In genomic region chr5:136888539-136889355, GRCm38 (mm10) we compare ENCODE assay signal across 10 mouse cellular contexts. TPM values are rescaled to one million over a fixed set of nuclear protein-coding genes. Genes with fewer than 3 reads are reported as not detected.
A peak's percentile ranks its signal among the peaks of the same experiment; 100 is the strongest.
DNase-seq lines count a peak whose midpoint lies in the region; ATAC-seq and TF ChIP-seq lines count a peak whose summit lies in the region.
"Had no signal": no experiment of that assay in that cellular context is flagged by ENCODE, and none has a peak within 500 bp of the region (broad histone marks: within the 10 kb centered on the region; RNA-seq: fewer than 3 reads in every experiment).

No protein-coding gene starts in this region.

- H3K9ac ChIP-seq in hindbrain, embryonic 16.5 days (ENCODE audit: low read depth, low read length) = no peak overlapping the region
- H3K9ac ChIP-seq in ES-E14 (ENCODE audit: insufficient read depth, low read depth, low read length, poor library complexity, severe bottlenecking) = no peak overlapping the region

- peaks cover 13% of the 10 kb centered on the region for H3K27me3 ChIP-seq in hindbrain, embryonic 10.5 days (ENCODE audit: insufficient read depth, poor library complexity, severe bottlenecking)
- no peaks in the 10 kb centered on the region; the same call in 1 of the 2 replicates for H3K27me3 ChIP-seq in hindbrain, embryonic 16.5 days (replicated peaks; ENCODE audit: control insufficient read depth, insufficient read depth, low read length)

- H3K9me3 ChIP-seq in hindbrain, embryonic 10.5 days = no peaks in the 10 kb centered on the region
- no peaks in the 10 kb centered on the region for H3K9me3 ChIP-seq in hindbrain, embryonic 16.5 days (ENCODE audit: control insufficient read depth, low read length)
- H3K9me3 ChIP-seq in ES-E14 (ENCODE audit: control insufficient read depth, insufficient read depth, low read depth, low read length) = no peaks in the 10 kb centered on the region

- H3K4me2 ChIP-seq in hindbrain, embryonic 16.5 days (ENCODE audit: low read length) = no peak overlapping the region

- no peaks in the 10 kb centered on the region for H3K36me3 ChIP-seq in hindbrain, embryonic 10.5 days
- H3K36me3 ChIP-seq in hindbrain, embryonic 16.5 days (ENCODE audit: control insufficient read depth, insufficient read depth, low read length) = no peaks in the 10 kb centered on the region
- H3K36me3 ChIP-seq in ES-E14 (ENCODE audit: control insufficient read depth, insufficient read depth, low read length, poor library complexity, severe bottlenecking) = no peaks in the 10 kb centered on the region

- 61% methylated on average over 19 of the region's 19 CpGs for WGBS in hindbrain, embryonic 10.5 days
- WGBS in hindbrain, embryonic 16.5 days = 71% methylated on average over 19 of the region's 19 CpGs

- no peak for ATAC-seq in hindbrain, embryonic 16.5 days

- in situ Hi-C loops in ES-E14 (cut with MboI; ENCODE audit: low sequenced_read_pairs in 2 of 2, unreplicated experiment in 2 of 2) = loop anchor here (10.0 to 25.0 kb wide), 2 partner anchors 94 to 101 kb away; no protein-coding TSS in a partner anchor

- peak overlapping the region; percentile 40; the same call in 1 of the 2 replicates for H3K27ac ChIP-seq in hindbrain, embryonic 10.5 days
- H3K27ac ChIP-seq in hindbrain, embryonic 16.5 days (ENCODE audit: low read depth, low read length) = no peak overlapping the region
- no peak overlapping the region for H3K27ac ChIP-seq in ES-E14 (ENCODE audit: insufficient read depth, low read depth, low read length, poor library complexity, severe bottlenecking)

- DNase-seq in hindbrain, embryonic 10.5 days (ENCODE audit: low spot score) = peak; percentile 35
- DNase-seq in ES-E14 (ENCODE audit: low read depth, low spot score) = no peak
- peak; percentile 19 for DNase-seq in heart, adult 8-10 months (ENCODE audit: low spot score)
- peak; percentile 39 for DNase-seq in kidney, postnatal 14 days
- DNase-seq in spleen, postnatal 4 days (ENCODE audit: low spot score in 2 of 2) = no peak
- DNase-seq in left cerebral cortex, adult 8-10 months (ENCODE audit: low spot score in 2 of 2) = no peak
- DNase-seq in layer of hippocampus, adult 8-10 months (ENCODE audit: low spot score in 2 of 2) = no peak
- DNase-seq: B cell, adult 2 months; lung, postnatal 36 days had no signal

- H3K4me1 ChIP-seq in hindbrain, embryonic 10.5 days (replicated peaks) = peaks cover 23% of the 10 kb centered on the region
- no peaks in the 10 kb centered on the region; the same call in 1 of the 2 replicates for H3K4me1 ChIP-seq in hindbrain, embryonic 16.5 days (ENCODE audit: control insufficient read depth, insufficient read depth, low read depth, low read length)
- no peaks in the 10 kb centered on the region for H3K4me1 ChIP-seq in ES-E14 (ENCODE audit: control insufficient read depth in 2 of 2, insufficient read depth in 2 of 2, low read length in 2 of 2, poor library complexity in 1 of 2)

- no peak overlapping the region for H3K4me3 ChIP-seq in hindbrain, embryonic 10.5 days
- no peak overlapping the region for H3K4me3 ChIP-seq in hindbrain, embryonic 16.5 days (ENCODE audit: low read length)
- H3K4me3 ChIP-seq in ES-E14 (ENCODE audit: insufficient read depth in 1 of 2, low read depth in 1 of 2, low read length in 2 of 2, poor library complexity in 1 of 2, severe bottlenecking in 1 of 2) = no peak overlapping the region

TF ChIP-seq in ES-E14, 5 proteins besides CTCF, POLR2A, EP300 and RAD21:
- TF ChIP-seq MAFK (IDR thresholded peaks at IDR 0.05; ENCODE audit: insufficient read depth, low read depth, low read length) (peak; percentile 71), CHD2 (IDR thresholded peaks at IDR 0.05; ENCODE audit: low read depth, low read length) (no peak)

RNA-seq across cellular contexts. Expression of gene Col26a1, which starts 5.7 kb away (rescaled TPM):
- polyA plus RNA-seq in hindbrain, embryonic 10.5 days (2016; fragmentation: Nextera tagmentation; extraction: Ambion mirVana) = 72.0 and 73.0 TPM in 2 replicates
- 35.9 and 39.1 TPM in 2 replicates for polyA plus RNA-seq in hindbrain, embryonic 16.5 days (2015; fragmentation: Nextera tagmentation; extraction: Ambion mirVana)
- total RNA-seq in ES-E14 (2012; rRNA removed) = 2.9 and 5.8 TPM in 2 replicates
- total RNA-seq in heart, adult 8-10 months (2022) = under 1 TPM; 0.09 to 0.75 (median 0.40) TPM
- 1 to 10 TPM; 6.0 to 8.4 (median 6.8) TPM for total RNA-seq in left cerebral cortex, adult 8-10 months (2022)
- total RNA-seq in layer of hippocampus, adult 8-10 months (2022) = 1 to 10 TPM; 4.0 to 4.7 (median 4.5) TPM

RNA-seq across cellular contexts. Expression of gene Ift22, which starts 19.2 kb away (rescaled TPM):
- 106 and 124 TPM in 2 replicates for polyA plus RNA-seq in hindbrain, embryonic 10.5 days (2016; fragmentation: Nextera tagmentation; extraction: Ambion mirVana)
- polyA plus RNA-seq in hindbrain, embryonic 16.5 days (2015; fragmentation: Nextera tagmentation; extraction: Ambion mirVana) = 136 and 142 TPM in 2 replicates
- total RNA-seq in ES-E14 (2012; rRNA removed) = 15.9 and 18.3 TPM in 2 replicates
- 10 to 100 TPM in 2 of 4 experiments, 1 to 10 TPM in 2; 8.7 to 14.6 (median 10.3) TPM for total RNA-seq in heart, adult 8-10 months (2022)
- 10 to 100 TPM; 87.2 to 95.6 (median 91.6) TPM for total RNA-seq in left cerebral cortex, adult 8-10 months (2022)
- total RNA-seq in layer of hippocampus, adult 8-10 months (2022) = 10 to 100 TPM; 70.1 to 86.2 (median 80.7) TPM

Comparison
In these comparisons a context has a peak if more than half of its experiments do, and no peak if none do; other contexts are left out.
1. DNase-seq: peak in hindbrain, embryonic 10.5 days (single experiment), heart, adult 8-10 months (single experiment) and kidney, postnatal 14 days (single experiment); none in ES-E14 (single experiment), spleen, postnatal 4 days (0 of 2), left cerebral cortex, adult 8-10 months (0 of 2) and layer of hippocampus, adult 8-10 months (0 of 2).